Mouse (Mus musculus) MEL (cell line): ENCODE measurements around the gene Baz2a. TPM values are rescaled to one million over a fixed set of nuclear protein-coding genes. Genes with fewer than 3 reads are reported as not detected.
"Not testable (repeated sequence)": the region's sequence is repeated elsewhere in the genome, so short reads cannot be mapped to it uniquely, and the experiment has no call there.

Experiments
- DNase-seq: peaks from one replicate; pipeline ENCODE4 v3.0.0; 2011; ENCODE audit warnings: low read depth, low spot score
- H3K27ac ChIP-seq: 2 replicates; pipeline ENCODE4 v1.5.1; 2012; ENCODE audit warnings: low read depth, mild to moderate bottlenecking, control low read depth, low read length, moderate library complexity; ENCODE audit not compliant: control insufficient read depth
- H3K27me3 ChIP-seq, 2 experiments: fragments of 150-350 bp in 1 of 2; sonication (generic) in 1 of 2; 2 replicates each; pipeline ENCODE4 v1.6.1; 2012; ENCODE audit warnings: low read length in 2 of 2, mild to moderate bottlenecking in 2 of 2, improper control_type of control experiment in 1 of 2, moderate library complexity in 1 of 2; ENCODE audit not compliant: insufficient read depth in 2 of 2, control insufficient read depth in 1 of 2
- H3K36me3 ChIP-seq, 2 experiments: 2 replicates each; pipeline ENCODE4 v1.6.1; 2012 to 2014; ENCODE audit warnings: low read length in 2 of 2, improper control_type of control experiment in 1 of 2, inconsistent platforms in 1 of 2, mild to moderate bottlenecking in 1 of 2; ENCODE audit not compliant: insufficient read depth in 2 of 2, control insufficient read depth in 1 of 2
- H3K4me1 ChIP-seq, 2 experiments: fragments of 150-350 bp in 1 of 2; sonication (generic) in 1 of 2; 2 replicates each; pipeline ENCODE4 v1.6.1; 2012; ENCODE audit warnings: low read length in 2 of 2, improper control_type of control experiment in 1 of 2, mild to moderate bottlenecking in 1 of 2; ENCODE audit not compliant: insufficient read depth in 2 of 2, control insufficient read depth in 1 of 2
- H3K4me3 ChIP-seq, 2 experiments: fragments of 150-350 bp in 1 of 2; sonication (generic) in 1 of 2; 2 replicates each; pipeline ENCODE4 v1.5.1; 2012; ENCODE audit warnings: low read depth in 2 of 2, low read length in 2 of 2, mild to moderate bottlenecking in 2 of 2, moderate library complexity in 2 of 2, control low read depth in 1 of 2, improper control_type of control experiment in 1 of 2; ENCODE audit not compliant: control insufficient read depth in 1 of 2, insufficient read depth in 1 of 2
- H3K79me2 ChIP-seq: 2 replicates; pipeline ENCODE4 v1.6.1; 2012; ENCODE audit warnings: mild to moderate bottlenecking, low read length, moderate library complexity; ENCODE audit not compliant: control insufficient read depth, poor library complexity, insufficient read depth
- H3K9ac ChIP-seq: 2 replicates; pipeline ENCODE4 v1.6.1; 2012; ENCODE audit warnings: low read depth, mild to moderate bottlenecking, control low read depth, low read length, moderate library complexity; ENCODE audit not compliant: control insufficient read depth, poor library complexity, severe bottlenecking
- H3K9me3 ChIP-seq: fragments of 150-350 bp; sonication (generic); replicated peaks from 2 replicates; pipeline ENCODE4 v1.6.1; 2012; ENCODE audit warnings: mild to moderate bottlenecking, low read length, improper control_type of control experiment, moderate library complexity; ENCODE audit not compliant: insufficient read depth
- ELF1 ChIP-seq: IDR thresholded peaks from 2 replicates; pipeline ENCODE4 v1.6.1; 2014; ENCODE audit warnings: low read depth, mild to moderate bottlenecking, inconsistent platforms, low read length, improper control_type of control experiment, moderate library complexity
- EP300 ChIP-seq, 2 experiments: IDR thresholded peaks; 2 replicates each; pipeline ENCODE4 v1.6.1; 2011; ENCODE audit warnings: improper control_type of control experiment in 2 of 2, low read length in 2 of 2, low read depth in 1 of 2, mild to moderate bottlenecking in 1 of 2
- ETS1 ChIP-seq: IDR thresholded peaks from 2 replicates; pipeline ENCODE4 v1.6.1; 2012; ENCODE audit warnings: low read depth, mild to moderate bottlenecking, inconsistent platforms, low read length, improper control_type of control experiment, moderate library complexity
- GABPA ChIP-seq: IDR thresholded peaks from 2 replicates; pipeline ENCODE4 v1.6.1; 2012; ENCODE audit warnings: low read depth, mild to moderate bottlenecking, inconsistent platforms, low read length, improper control_type of control experiment, moderate library complexity
- HCFC1 ChIP-seq: IDR thresholded peaks from 2 replicates; pipeline ENCODE4 v1.6.1; 2012; ENCODE audit warnings: low read depth, mild to moderate bottlenecking, inconsistent platforms, low read length, improper control_type of control experiment, moderate library complexity
- JUND ChIP-seq: IDR thresholded peaks from 2 replicates; pipeline ENCODE4 v1.6.1; 2011; ENCODE audit warnings: low read depth, mild to moderate bottlenecking, improper control_type of control experiment, low read length
- KAT2A ChIP-seq: conservative IDR thresholded peaks from 2 replicates; pipeline ENCODE4 v1.6.1; 2012; ENCODE audit warnings: low read depth, low read length, improper control_type of control experiment, inconsistent platforms
- MAX ChIP-seq: IDR thresholded peaks from 2 replicates; pipeline ENCODE4 v1.6.1; 2011; ENCODE audit warnings: low read length, improper control_type of control experiment
- MAZ ChIP-seq: IDR thresholded peaks from 2 replicates; pipeline ENCODE4 v1.6.1; 2012; ENCODE audit warnings: low read depth, mild to moderate bottlenecking, inconsistent platforms, low read length, improper control_type of control experiment
- RAD21 ChIP-seq: IDR thresholded peaks from 2 replicates; pipeline ENCODE4 v1.6.1; 2011; ENCODE audit warnings: mild to moderate bottlenecking, low read depth, low read length, improper control_type of control experiment
- RCOR1 ChIP-seq: IDR thresholded peaks from 2 replicates; pipeline ENCODE4 v1.6.1; 2012; ENCODE audit warnings: low read depth, mild to moderate bottlenecking, inconsistent platforms, low read length, improper control_type of control experiment
- SIN3A ChIP-seq: IDR thresholded peaks from 2 replicates; pipeline ENCODE4 v1.6.1; 2012; ENCODE audit warnings: low read length, improper control_type of control experiment, inconsistent platforms
- SMC3 ChIP-seq: IDR thresholded peaks from 2 replicates; pipeline ENCODE4 v1.6.1; 2011; ENCODE audit warnings: low read depth, low read length, improper control_type of control experiment
- TBP ChIP-seq: IDR thresholded peaks from 2 replicates; pipeline ENCODE4 v1.8.0; 2011; ENCODE audit warnings: low read depth, low read length, improper control_type of control experiment
- TCF12 ChIP-seq: IDR thresholded peaks from 2 replicates; pipeline ENCODE4 v1.6.1; 2014; ENCODE audit warnings: low read depth, mild to moderate bottlenecking, inconsistent platforms, low read length, improper control_type of control experiment, moderate library complexity
- USF1 ChIP-seq: IDR thresholded peaks from 2 replicates; pipeline ENCODE4 v1.6.1; 2014; ENCODE audit warnings: low read depth, mild to moderate bottlenecking, inconsistent platforms, low read length, improper control_type of control experiment, moderate library complexity
- ZC3H11A ChIP-seq: IDR thresholded peaks from 2 replicates; pipeline ENCODE4 v1.6.1; 2012; ENCODE audit warnings: low read depth, mild to moderate bottlenecking, inconsistent platforms, low read length, improper control_type of control experiment
- ZMIZ1 ChIP-seq: IDR thresholded peaks from 2 replicates; pipeline ENCODE4 v1.6.1; 2012; ENCODE audit warnings: low read depth, mild to moderate bottlenecking, inconsistent platforms, low read length, improper control_type of control experiment, moderate library complexity
- ZNF384 ChIP-seq: IDR thresholded peaks from 2 replicates; pipeline ENCODE4 v1.6.1; 2012; ENCODE audit warnings: low read depth, mild to moderate bottlenecking, inconsistent platforms, low read length, improper control_type of control experiment
- polyA plus RNA-seq, 2 experiments: library from polyadenylated mRNA; stranded (reverse) in 1 of 2; unstranded in 1 of 2; fragments of >175 nt in 1 of 2; fragments of >200 nt in 1 of 2; gene quantifications; 2 replicates each; pipeline versions ENCODE4 v1.2.1 to v1.2.4; 2012; ENCODE audit warnings: low replicate concordance in 2 of 2, low read depth in 1 of 2; ENCODE audit not compliant: insufficient read length in 2 of 2, insufficient read depth in 1 of 2, missing spikeins in 1 of 2
- total RNA-seq: library from RNA; depleted of rRNA; stranded (reverse); fragments of 300-350 nt; gene quantifications from 2 replicates; pipeline ENCODE4 v1.2.3, GENCODE M21; 2012

The Baz2a gene
- total and polyA plus RNA-seq, 3 experiments = 5.5 to 46.0 (median 33.8) TPM

GRCm38 (mm10) chr10:128165726-128166125, 74.3 kb downstream of the Baz2a start:
- H3K79me2 ChIP-seq, H3K4me3 ChIP-seq, H3K9ac ChIP-seq, H3K36me3 ChIP-seq, H3K9me3 ChIP-seq, DNase-seq, H3K27ac ChIP-seq, H3K27me3 ChIP-seq, H3K4me1 ChIP-seq: not testable (repeated sequence)
- peak; percentile 74; the same call in 1 of the 2 replicates for TF ChIP-seq TBP

- no peaks in the 10 kb centered on the region for H3K4me1 ChIP-seq
- H3K4me3 ChIP-seq = no peak overlapping the region
- no peak for DNase-seq
- no peaks in the 10 kb centered on the region for H3K27me3 ChIP-seq
- no peaks in the 10 kb centered on the region for H3K36me3 ChIP-seq
- H3K9ac ChIP-seq = no peak overlapping the region
- no peak for TF ChIP-seq KAT2A
- TF ChIP-seq MAZ = no peak
- TF ChIP-seq RCOR1 = no peak
- no peak for TF ChIP-seq JUND
- TF ChIP-seq ETS1 = no peak
- TF ChIP-seq TBP = no peak
- no peak for TF ChIP-seq MAX
- no peaks in the 10 kb centered on the region for H3K9me3 ChIP-seq
- no peaks in the 10 kb centered on the region for H3K79me2 ChIP-seq
- no peak overlapping the region for H3K27ac ChIP-seq
These were observed 75.7 kb downstream of the Baz2a start for GRCm38 (mm10) chr10:128167091-128167490.

- not testable (repeated sequence) for H3K9ac ChIP-seq, H3K27ac ChIP-seq
These were observed 80.0 kb downstream of the Baz2a start for GRCm38 (mm10) chr10:128171348-128171747.

GRCm38 (mm10) chr10:128175302-128175701, 83.9 kb downstream of the Baz2a start:
- H3K27ac ChIP-seq = no peak overlapping the region
- H3K27me3 ChIP-seq = no peaks in the 10 kb centered on the region
- H3K4me1 ChIP-seq = peaks cover 0 to 6% of the 10 kb centered on the region in 2 experiments; a peak in 1 of 4 replicates
- peak overlapping the region; percentile 90 to 94 for H3K4me3 ChIP-seq
- no peaks in the 10 kb centered on the region for H3K9me3 ChIP-seq
- no peak overlapping the region; the same call in 1 of the 2 replicates for H3K9ac ChIP-seq
- peaks cover 0 to 8% of the 10 kb centered on the region in 2 experiments; a peak in 2 of 4 replicates for H3K36me3 ChIP-seq
- no peak for TF ChIP-seq ETS1
- TF ChIP-seq GABPA = no peak
- TF ChIP-seq USF1 = no peak
- TF ChIP-seq HCFC1 = no peak
- TF ChIP-seq EP300 (IDR thresholded peaks at IDR 0.05; ENCODE audit: low read depth in 1 of 2, low read length in 2 of 2) = no peak
- TF ChIP-seq ZNF384 = no peak
- TF ChIP-seq RAD21 = no peak
- no peak for TF ChIP-seq SMC3
- no peak for TF ChIP-seq ZC3H11A
- no peak for TF ChIP-seq MAX
- no peak for TF ChIP-seq SIN3A
- TF ChIP-seq KAT2A = no peak
- no peak for TF ChIP-seq ELF1
- no peak for TF ChIP-seq TCF12
- no peak for TF ChIP-seq ZMIZ1
- DNase-seq = no peak
- peaks cover 2% of the 10 kb centered on the region; the same call in 1 of the 2 replicates for H3K79me2 ChIP-seq

More at GRCm38 (mm10) chr10:128171348-128171747, 80.0 kb downstream of the Baz2a start:
- DNase-seq, H3K79me2 ChIP-seq, H3K4me3 ChIP-seq, H3K9me3 ChIP-seq, H3K4me1 ChIP-seq, H3K36me3 ChIP-seq, H3K27me3 ChIP-seq: not testable (repeated sequence)
